Mouse (Mus musculus): ENCODE data around the gene Fosb. TPM values are rescaled to one million over a fixed set of nuclear protein-coding genes. Genes with fewer than 3 reads are reported as not detected.
A peak's percentile ranks its signal among the peaks of the same experiment; 100 is the strongest.

Fosb gene
- polyA plus RNA-seq, 1 experiment = not detected

DNA sequence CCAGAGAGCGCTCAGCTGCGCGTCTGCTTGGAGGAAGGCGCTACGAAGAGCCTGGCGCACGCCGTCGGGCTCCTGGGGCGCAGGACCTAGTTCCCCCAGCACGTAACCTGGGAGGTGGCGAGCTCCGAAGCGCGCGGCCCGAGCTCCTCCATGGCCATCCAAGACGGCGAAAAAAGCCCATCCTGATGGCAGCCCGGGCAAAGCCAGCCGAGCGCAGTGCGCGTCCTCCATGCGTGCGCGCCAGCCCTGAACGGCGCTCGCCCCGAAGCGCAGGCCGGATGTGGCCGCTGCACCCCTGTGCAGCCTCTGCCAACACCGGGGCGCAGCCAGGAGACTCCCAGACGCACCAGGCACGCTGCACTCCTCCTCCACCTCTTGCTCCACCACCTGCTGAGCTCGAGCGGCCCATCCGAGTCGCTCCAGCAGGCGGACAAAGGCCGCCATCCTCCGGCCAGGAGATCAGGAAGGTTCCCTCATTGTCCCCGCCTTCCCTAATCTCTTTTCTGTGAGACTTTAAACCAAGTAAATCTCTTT is 30.2 kb downstream of the Fosb start, which contains the start of gene Ppm1n:
Gene Ppm1n (minus strand): TSS at position 484 of the 534 bp plus-strand sequence.
- 3% methylated on average over 46 of the region's 46 CpGs for WGBS
- Histone ChIP-seq H3K4me3 (ENCODE audit: insufficient read depth, low read depth, low read length) (0 out of 2 replicates have a peak within 1 kb of the TSS, but pooled peaks have one; percentile 21), H3K4me1 (ENCODE audit: control insufficient read depth, insufficient read depth, low read length) (peaks cover 12% of the 10 kb centered on the region), H3K27ac (ENCODE audit: insufficient read depth, low read depth, low read length) (no peak within 1 kb of the TSS)
- TF ChIP-seq POLR2A (IDR thresholded peaks at IDR 0.05; ENCODE audit: insufficient read depth, low read depth, low read length) (no peak), CTCF (IDR thresholded peaks at IDR 0.05; ENCODE audit: insufficient read depth, low read depth, low read length) (no peak)

DNA sequence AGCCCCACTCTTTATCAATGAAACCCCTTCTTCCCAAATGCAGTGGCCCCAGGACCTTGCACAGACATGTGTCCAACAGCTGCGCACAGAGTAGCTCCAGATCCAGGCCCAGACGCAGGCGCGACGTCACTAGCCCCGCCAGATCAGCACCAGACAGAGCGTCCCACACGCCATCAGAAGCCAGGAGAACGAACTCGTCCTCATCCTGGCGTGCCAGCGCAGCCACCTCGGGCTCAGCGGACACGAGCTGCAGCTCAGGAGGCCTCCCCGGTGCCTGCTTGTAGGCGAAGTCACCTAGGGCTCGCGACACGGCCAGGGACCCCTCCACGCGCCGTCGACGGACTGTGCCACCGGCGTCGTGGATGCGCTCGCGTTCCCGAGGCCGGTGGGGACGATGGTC is 30.8 kb downstream of the Fosb start:
- Histone ChIP-seq H3K4me3 (ENCODE audit: insufficient read depth, low read depth, low read length) (0 out of 2 replicates have a peak overlapping the region, but pooled peaks have one; percentile 21), H3K27ac (ENCODE audit: insufficient read depth, low read depth, low read length) (no peak overlapping the region), H3K4me1 (ENCODE audit: control insufficient read depth, insufficient read depth, low read length) (peaks cover 12% of the 10 kb centered on the region)
- TF ChIP-seq CTCF (IDR thresholded peaks at IDR 0.05; ENCODE audit: insufficient read depth, low read depth, low read length) = no peak
- TF ChIP-seq POLR2A (IDR thresholded peaks at IDR 0.05; ENCODE audit: insufficient read depth, low read depth, low read length) = no peak
- WGBS = 7% methylated on average over 34 of the region's 34 CpGs

DNA sequence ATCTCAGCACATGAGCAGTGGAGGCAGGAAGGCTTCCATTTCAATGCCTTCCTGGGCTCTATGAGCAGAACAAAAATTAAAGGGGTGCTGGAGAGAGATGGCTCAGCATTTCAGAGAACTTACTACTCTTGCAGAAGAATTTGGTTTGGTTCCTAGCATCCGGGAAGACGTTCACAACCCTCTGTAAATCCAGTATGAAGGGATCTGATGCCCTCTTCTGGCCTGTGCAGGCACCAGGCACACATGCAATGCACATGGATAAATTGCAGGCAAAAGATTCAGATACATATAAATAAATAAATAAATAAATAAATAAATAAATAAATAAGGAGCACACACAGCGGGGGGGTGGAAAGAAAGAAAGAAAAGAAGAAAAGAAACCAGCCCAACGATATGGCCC is 33.6 kb downstream of the Fosb start:
- WGBS = 54% methylated on average over 4 of the region's 4 CpGs
- TF ChIP-seq CTCF (IDR thresholded peaks at IDR 0.05; ENCODE audit: insufficient read depth, low read depth, low read length) = no peak
- no peak for TF ChIP-seq POLR2A (IDR thresholded peaks at IDR 0.05; ENCODE audit: insufficient read depth, low read depth, low read length)
- no peak overlapping the region for H3K27ac ChIP-seq (ENCODE audit: insufficient read depth, low read depth, low read length)

GRCm38 (mm10) chr7:19272173-19272764 is 37.6 kb downstream of the Fosb start:
- under 1% methylated on average over 35 of the region's 36 CpGs for WGBS
- no peak for TF ChIP-seq POLR2A (IDR thresholded peaks at IDR 0.05; ENCODE audit: insufficient read depth, low read depth, low read length)
- no peak for TF ChIP-seq CTCF (IDR thresholded peaks at IDR 0.05; ENCODE audit: insufficient read depth, low read depth, low read length)
- Histone ChIP-seq H3K4me1 (ENCODE audit: control insufficient read depth, insufficient read depth, low read length) (peaks cover 18% of the 10 kb centered on the region), H3K27ac (ENCODE audit: insufficient read depth, low read depth, low read length) (0 out of 2 replicates have a peak overlapping the region, but pooled peaks have one; percentile 63), H3K4me3 (ENCODE audit: insufficient read depth, low read depth, low read length) (peak overlapping the region; percentile 90)

More for the DNA sequence above, 33.6 kb downstream of the Fosb start:
- peaks cover 7% of the 10 kb centered on the region for H3K4me1 ChIP-seq (ENCODE audit: control insufficient read depth, insufficient read depth, low read length)
- H3K4me3 ChIP-seq (ENCODE audit: insufficient read depth, low read depth, low read length) = no peak overlapping the region

GRCm38 (mm10) chr7:19271238-19272172 is 38.3 kb downstream of the Fosb start, which contains the start of gene Vasp:
Gene Vasp (minus strand): TSS chr7:19271817.
- Histone ChIP-seq H3K27ac (ENCODE audit: insufficient read depth, low read depth, low read length) (peak within 1 kb of the TSS; percentile 63), H3K4me1 (ENCODE audit: control insufficient read depth, insufficient read depth, low read length) (peaks cover 19% of the 10 kb centered on the region), H3K4me3 (ENCODE audit: insufficient read depth, low read depth, low read length) (peak within 1 kb of the TSS; percentile 90)
- under 1% methylated on average over 62 of the region's 62 CpGs for WGBS
- TF ChIP-seq POLR2A (IDR thresholded peaks at IDR 0.05; ENCODE audit: insufficient read depth, low read depth, low read length) = no peak
- no peak for TF ChIP-seq CTCF (IDR thresholded peaks at IDR 0.05; ENCODE audit: insufficient read depth, low read depth, low read length)

DNA sequence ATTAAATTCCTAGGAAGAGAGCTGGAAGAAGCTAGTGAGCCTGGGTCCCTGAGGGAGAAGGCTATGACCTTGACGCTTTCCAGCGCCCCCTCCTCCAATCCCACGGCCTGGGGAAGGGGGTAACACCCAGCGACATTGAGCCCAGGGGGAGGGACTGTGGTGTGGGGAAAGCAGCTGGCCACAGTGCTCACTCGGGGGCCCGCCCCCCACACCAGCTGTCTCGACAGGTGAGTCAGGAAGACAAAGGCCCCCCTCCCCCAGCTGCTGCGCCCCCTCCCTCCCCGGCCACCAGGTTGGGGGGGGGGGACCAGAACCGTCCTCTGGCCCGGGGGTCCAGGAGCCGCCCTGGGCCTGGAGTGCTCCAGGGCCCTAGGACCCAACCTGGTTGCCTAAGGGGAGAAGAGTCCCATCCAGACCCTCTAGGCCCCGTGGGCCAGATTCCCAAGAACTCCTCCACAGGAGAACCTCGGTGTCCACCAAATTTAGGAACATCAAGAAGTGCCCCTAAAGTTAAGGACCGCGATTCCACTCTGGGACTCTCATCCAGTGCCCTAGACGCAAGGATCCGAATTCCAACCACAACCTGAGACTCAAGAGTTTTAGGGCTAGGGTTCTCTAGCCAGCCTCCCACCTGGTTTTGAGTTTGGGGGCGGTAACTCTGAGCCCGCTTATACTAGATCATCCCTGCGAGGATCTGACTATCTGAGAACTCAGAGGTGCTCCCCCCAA is 39.2 kb downstream of the Fosb start:
- Histone ChIP-seq H3K4me3 (ENCODE audit: insufficient read depth, low read depth, low read length) (peak overlapping the region; percentile 90), H3K27ac (ENCODE audit: insufficient read depth, low read depth, low read length) (no peak overlapping the region), H3K4me1 (ENCODE audit: control insufficient read depth, insufficient read depth, low read length) (peaks cover 22% of the 10 kb centered on the region)
- TF ChIP-seq POLR2A (IDR thresholded peaks at IDR 0.05; ENCODE audit: insufficient read depth, low read depth, low read length) (no peak), CTCF (IDR thresholded peaks at IDR 0.05; ENCODE audit: insufficient read depth, low read depth, low read length) (no peak)
- WGBS = 3% methylated on average over 19 of the region's 21 CpGs

- 7% methylated on average over 19 of the region's 19 CpGs for WGBS
- no peak for TF ChIP-seq CTCF (IDR thresholded peaks at IDR 0.05; ENCODE audit: insufficient read depth, low read depth, low read length)
- no peak for TF ChIP-seq POLR2A (IDR thresholded peaks at IDR 0.05; ENCODE audit: insufficient read depth, low read depth, low read length)
- H3K27ac ChIP-seq (ENCODE audit: insufficient read depth, low read depth, low read length) = 0 out of 2 replicates have a peak overlapping the region, but pooled peaks have one; percentile 36
- peak overlapping the region; percentile 19 for H3K4me3 ChIP-seq (ENCODE audit: insufficient read depth, low read depth, low read length)
- peaks cover 22% of the 10 kb centered on the region for H3K4me1 ChIP-seq (ENCODE audit: control insufficient read depth, insufficient read depth, low read length)
Measured at GRCm38 (mm10) chr7:19269721-19270441, 40.0 kb downstream of the Fosb start.

All from olfactory bulb, adult 2 months (tissue).